Mouse (Mus musculus) hematopoietic stem cell, adult 5-6 weeks (primary cell): ENCODE measurements around the gene Abhd5. TPM values are rescaled to one million over a fixed set of nuclear protein-coding genes. Genes with fewer than 3 reads are reported as not detected.

Source experiments
- ATAC-seq, 2 experiments: fragments of 125-278 bp in 1 of 2; replicated peaks in 1 of 2; 2 replicates each; pipeline ENCODE4 v1.8.0; 2016 to 2017; ENCODE audit warnings: inconsistent platforms in 2 of 2, mild to moderate bottlenecking in 2 of 2, moderate number of reproducible peaks in 2 of 2, low read depth in 1 of 2, moderate TSS enrichment in 1 of 2; ENCODE audit not compliant: low FRiP score in 2 of 2, poor library complexity in 2 of 2, severe bottlenecking in 2 of 2, insufficient read depth in 1 of 2, low TSS enrichment in 1 of 2
- total RNA-seq: library from RNA; stranded (forward); fragments of 172-1452, 232-1000 nt; gene quantifications from 2 replicates; pipeline ENCODE4 v1.2.3, GENCODE M21; 2017

Abhd5 gene
- total RNA-seq, 1 experiment from 2014 or later, result 20.3 TPM

- 0 out of 4 replicates have a peak, but pooled peaks of 1 of the 2 experiments have one; percentile 2 for ATAC-seq
These were observed 73.7 kb downstream of the Abhd5 start for GRCm38 (mm10) chr9:122424941-122425608.

GRCm38 (mm10) chr9:122429058-122429649, 77.7 kb downstream of the Abhd5 start:
- no peak for ATAC-seq

DNA sequence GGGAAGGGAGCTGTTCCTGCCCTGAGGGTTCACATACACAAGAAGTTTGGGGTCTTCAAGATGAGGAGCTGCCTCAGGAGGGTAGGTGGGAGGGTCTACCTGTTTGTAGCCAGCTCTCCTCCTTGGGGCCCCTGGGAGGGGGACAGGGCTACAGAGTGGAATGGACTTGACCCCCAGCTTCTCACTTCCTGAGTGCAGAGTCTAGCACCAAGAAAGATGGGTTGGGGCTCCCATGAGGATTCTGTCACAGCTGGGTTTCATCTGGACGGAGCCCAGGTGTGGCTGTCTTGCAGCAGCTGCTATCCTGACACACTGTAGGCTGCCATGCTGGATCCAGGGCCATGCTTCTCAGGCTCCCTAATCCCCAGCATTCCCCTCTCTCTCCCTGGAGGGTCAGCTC, 78.3 kb downstream of the Abhd5 start:
- no peak for ATAC-seq

Other genes starting within 250 kb of the Abhd5 start
- 34.8 and 36.1 TPM in 2 replicates for gene Snrk, start 234.3 kb upstream of the Abhd5 start, total RNA-seq
- 18.2 and 23.4 TPM in 2 replicates for gene Ano10, start 57.2 kb upstream of the Abhd5 start, total RNA-seq